Mouse (Mus musculus) hindbrain, embryonic 14.5 days (tissue): ENCODE measurements at regions not wholly inside any gene's neighbourhood (a gene's known extent, or its start where the extent isn't known, plus 50 kb on each side); places are given as distances from the start of the nearest gene placed in this dataset.
"Not testable (repeated sequence)": the region's sequence is repeated elsewhere in the genome, so short reads cannot be mapped to it uniquely, and the experiment has no call there.

Source experiments
- ATAC-seq: fragments of 200-750 bp; cut with Nextera tagmentation; 2 replicates; pipeline ENCODE4 v1.8.0; 2017; ENCODE audit warnings: moderate number of reproducible peaks, mild to moderate bottlenecking, moderate TSS enrichment, moderate library complexity; ENCODE audit not compliant: low FRiP score
- DNase-seq: peaks from one replicate; pipeline ENCODE4 v3.0.0-alpha.2; 2015; ENCODE audit warnings: low spot score
- H3K27ac ChIP-seq: fragments of 300-500 bp; sonication (generic); 2 replicates; pipeline ENCODE4 v1.5.1; 2014; ENCODE audit warnings: mild to moderate bottlenecking, moderate library complexity
- H3K27me3 ChIP-seq: fragments of 300-500 bp; sonication (generic); 2 replicates; pipeline ENCODE4 v1.6.1; 2014; ENCODE audit warnings: mild to moderate bottlenecking, low read length, mixed read lengths; ENCODE audit not compliant: control insufficient read depth, insufficient read depth
- H3K36me3 ChIP-seq: fragments of 300-500 bp; sonication (generic); replicated peaks from 2 replicates; pipeline ENCODE4 v1.6.1; 2014; ENCODE audit not compliant: control insufficient read depth, insufficient read depth
- H3K4me1 ChIP-seq: fragments of 300-500 bp; sonication (generic); replicated peaks from 2 replicates; pipeline ENCODE4 v1.6.1; 2014; ENCODE audit warnings: antibody characterized with exemption, low read length, mixed read lengths; ENCODE audit not compliant: control insufficient read depth, insufficient read depth
- H3K4me2 ChIP-seq: fragments of 300-500 bp; sonication (generic); replicated peaks from 2 replicates; pipeline ENCODE4 v1.6.1; 2014; ENCODE audit warnings: mild to moderate bottlenecking, moderate library complexity
- H3K4me3 ChIP-seq: fragments of 300-500 bp; sonication (generic); replicated peaks from 2 replicates; pipeline ENCODE4 v1.5.1; 2014; ENCODE audit warnings: mild to moderate bottlenecking, low read length
- H3K9ac ChIP-seq: fragments of 300-500 bp; sonication (generic); 2 replicates; pipeline ENCODE4 v1.6.1; 2014
- H3K9me3 ChIP-seq: fragments of 300-500 bp; sonication (generic); 2 replicates; pipeline ENCODE4 v1.6.1; 2016; ENCODE audit warnings: low read length; ENCODE audit not compliant: control insufficient read depth
- WGBS: fragments of 180-500 bp; shearing (Covaris S2); extraction: QIAGEN DNeasy Blood & Tissue Kit; methylation state at CpG from one replicate; pipeline ENCODE4 v1.1.7; 2014; 5-methylcytosine and 5-hydroxymethylcytosine counted together

DNA sequence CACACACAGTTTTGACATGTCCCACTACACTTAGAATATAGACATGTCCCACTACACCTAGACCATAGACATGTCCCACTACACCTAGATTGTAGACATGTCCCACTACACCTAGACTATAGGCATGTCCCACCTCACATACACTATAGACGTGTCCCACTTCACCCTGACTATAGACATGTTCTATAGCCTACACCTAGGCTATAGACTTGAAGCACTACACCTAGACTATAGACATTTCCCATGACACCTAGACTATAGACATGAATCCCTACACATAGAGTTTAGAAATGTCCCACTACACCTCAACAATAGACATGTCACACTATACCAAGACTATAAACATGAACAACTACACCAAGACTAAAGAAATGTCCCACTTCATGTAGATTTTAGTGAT, 2580.9 kb downstream of the Gm37988 start:
- Histone ChIP-seq H3K4me1 (no peaks in the 10 kb centered on the region), H3K9me3 (no peaks in the 10 kb centered on the region), H3K9ac (no peak overlapping the region), H3K36me3 (no peaks in the 10 kb centered on the region), H3K27ac (no peak overlapping the region), H3K4me3 (no peak overlapping the region), H3K27me3 (no peaks in the 10 kb centered on the region), H3K4me2 (no peak overlapping the region)
- no peak for ATAC-seq
- WGBS: 89% methylated on average over 1 of the region's 1 CpGs
- no peak for DNase-seq

DNA sequence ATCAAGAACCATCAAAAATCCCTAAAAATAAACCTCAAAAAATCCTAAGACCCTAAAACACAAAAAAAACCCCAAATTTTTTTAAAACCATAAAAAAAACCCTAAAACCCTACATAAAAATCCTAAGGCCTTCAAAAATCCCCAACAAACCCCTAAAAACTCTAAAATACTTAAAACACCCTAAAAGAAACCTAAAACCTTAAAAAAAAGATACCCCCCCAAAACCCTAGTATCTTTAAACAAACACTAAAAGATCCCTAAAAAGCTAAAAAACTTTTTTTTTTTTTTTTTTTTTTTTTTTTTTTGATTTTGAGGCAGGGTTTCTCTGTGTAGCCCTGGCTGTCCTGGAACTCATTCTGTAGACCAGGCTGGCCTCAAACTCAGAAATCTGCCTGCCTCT, 2585.8 kb downstream of the Gm37988 start:
- DNase-seq: no peak
- Histone ChIP-seq H3K4me3 (no peak overlapping the region), H3K9me3 (no peaks in the 10 kb centered on the region), H3K9ac (no peak overlapping the region), H3K4me2 (no peak overlapping the region), H3K36me3 (no peaks in the 10 kb centered on the region), H3K4me1 (no peaks in the 10 kb centered on the region), H3K27me3 (no peaks in the 10 kb centered on the region), H3K27ac (no peak overlapping the region)
- no peak for ATAC-seq

DNA sequence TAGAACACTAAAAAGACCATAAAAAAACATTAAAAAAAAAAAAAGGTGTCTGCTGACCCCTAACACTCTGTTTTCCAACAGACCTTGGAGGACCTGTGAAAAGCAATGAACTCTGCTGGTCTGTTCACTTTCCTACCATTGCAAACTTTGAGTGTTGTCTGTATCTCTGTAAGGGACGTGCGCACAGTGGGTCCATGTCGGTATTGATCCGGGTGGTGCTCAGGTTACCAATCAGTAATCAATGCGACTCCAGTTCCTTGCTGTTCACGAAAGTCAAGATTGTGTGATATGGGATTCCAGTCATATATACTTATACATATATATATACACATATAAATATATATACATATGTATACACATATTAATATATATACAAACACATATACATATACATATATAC, 2586.5 kb downstream of the Gm37988 start:
- no peak overlapping the region for H3K4me3 ChIP-seq
- no peaks in the 10 kb centered on the region for H3K4me1 ChIP-seq
- H3K9me3 ChIP-seq: no peaks in the 10 kb centered on the region
- DNase-seq (no peak), ATAC-seq (no peak)
- H3K36me3 ChIP-seq: no peaks in the 10 kb centered on the region
- no peak overlapping the region for H3K4me2 ChIP-seq
- H3K9ac ChIP-seq: no peak overlapping the region
- H3K27me3 ChIP-seq: no peaks in the 10 kb centered on the region
- H3K27ac ChIP-seq: no peak overlapping the region
- 98% methylated on average over 6 of the region's 6 CpGs for WGBS

DNA sequence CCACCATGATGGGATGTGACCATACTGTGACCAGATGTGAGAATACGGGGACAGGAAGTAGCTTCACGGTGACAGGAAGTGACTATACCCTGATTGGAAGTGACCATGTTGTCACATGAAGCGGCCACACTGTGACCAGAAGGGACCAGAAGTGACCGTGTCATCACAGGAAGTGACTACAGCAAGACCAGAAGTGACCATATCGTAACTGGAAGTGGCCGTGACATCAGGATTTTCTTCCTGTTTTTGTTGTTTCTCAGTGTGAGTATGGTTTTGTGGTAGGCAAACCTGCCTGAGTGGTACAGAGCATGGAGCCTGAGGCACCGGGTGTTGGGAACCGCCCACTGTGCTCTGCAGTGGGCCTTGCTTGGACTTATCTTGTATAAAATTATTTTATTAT, 2587.8 kb downstream of the Gm37988 start:
- Histone ChIP-seq H3K4me2 (no peak overlapping the region), H3K27me3 (no peaks in the 10 kb centered on the region), H3K9ac (no peak overlapping the region), H3K4me1 (no peaks in the 10 kb centered on the region), H3K36me3 (no peaks in the 10 kb centered on the region), H3K4me3 (no peak overlapping the region), H3K27ac (no peak overlapping the region), H3K9me3 (no peaks in the 10 kb centered on the region)
- DNase-seq (no peak), ATAC-seq (no peak)
- 94% methylated on average over 8 of the region's 8 CpGs for WGBS

DNA sequence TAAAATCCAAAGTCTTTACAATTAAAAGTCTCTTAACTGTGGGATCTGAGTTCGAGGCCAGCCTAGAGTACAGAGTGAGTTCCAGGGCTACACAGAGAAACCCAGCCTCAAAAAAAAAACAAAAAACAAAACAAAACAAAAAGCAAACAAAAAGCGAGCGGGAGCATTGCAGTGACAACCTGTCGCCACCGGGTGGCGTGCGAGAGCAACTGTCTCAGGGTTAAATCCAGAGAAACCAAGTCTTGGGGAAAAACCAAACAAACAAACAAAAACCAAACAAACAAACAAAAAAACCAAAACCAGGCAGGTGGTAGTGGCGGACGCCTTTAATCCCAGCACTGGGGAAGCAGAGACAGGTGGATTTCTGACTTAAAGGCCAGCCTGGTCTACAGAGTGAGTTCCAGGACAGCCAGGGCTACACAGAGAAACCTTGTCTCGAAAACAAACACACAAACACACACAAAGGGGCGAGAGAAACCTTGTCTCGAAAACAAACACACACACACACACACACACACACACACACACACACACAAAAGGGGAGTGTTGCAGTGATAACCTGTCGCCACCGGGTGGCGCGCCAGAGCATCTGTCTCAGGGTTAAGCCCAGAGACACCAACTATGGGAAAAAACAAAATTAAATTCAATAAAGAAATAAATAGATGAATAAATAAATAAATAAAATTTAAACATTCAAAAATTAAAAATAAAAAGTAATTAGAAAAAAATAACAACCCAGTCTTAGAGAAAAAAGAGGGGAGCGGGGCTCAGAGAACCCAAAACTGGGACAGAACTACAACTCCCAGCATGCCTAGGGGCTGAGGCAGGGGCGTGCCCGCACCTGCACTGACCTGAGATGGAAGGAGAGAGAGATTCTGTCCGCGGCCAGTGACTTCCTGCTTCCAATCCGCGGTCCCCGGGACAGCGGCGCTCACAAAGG, 2589.4 kb downstream of the Gm37988 start:
- H3K27me3 ChIP-seq: no peaks in the 10 kb centered on the region
- H3K36me3 ChIP-seq: no peaks in the 10 kb centered on the region
- peak overlapping the region; percentile 48 for H3K4me2 ChIP-seq
- DNase-seq (peak; percentile 83), ATAC-seq (peak; percentile 90)
- H3K9me3 ChIP-seq: no peaks in the 10 kb centered on the region
- H3K4me3 ChIP-seq: peak overlapping the region; percentile 75
- WGBS: 13% methylated on average over 26 of the region's 26 CpGs
- peak overlapping the region; percentile 87 for H3K27ac ChIP-seq
- peak overlapping the region; percentile 70 for H3K9ac ChIP-seq
- no peaks in the 10 kb centered on the region for H3K4me1 ChIP-seq

DNA sequence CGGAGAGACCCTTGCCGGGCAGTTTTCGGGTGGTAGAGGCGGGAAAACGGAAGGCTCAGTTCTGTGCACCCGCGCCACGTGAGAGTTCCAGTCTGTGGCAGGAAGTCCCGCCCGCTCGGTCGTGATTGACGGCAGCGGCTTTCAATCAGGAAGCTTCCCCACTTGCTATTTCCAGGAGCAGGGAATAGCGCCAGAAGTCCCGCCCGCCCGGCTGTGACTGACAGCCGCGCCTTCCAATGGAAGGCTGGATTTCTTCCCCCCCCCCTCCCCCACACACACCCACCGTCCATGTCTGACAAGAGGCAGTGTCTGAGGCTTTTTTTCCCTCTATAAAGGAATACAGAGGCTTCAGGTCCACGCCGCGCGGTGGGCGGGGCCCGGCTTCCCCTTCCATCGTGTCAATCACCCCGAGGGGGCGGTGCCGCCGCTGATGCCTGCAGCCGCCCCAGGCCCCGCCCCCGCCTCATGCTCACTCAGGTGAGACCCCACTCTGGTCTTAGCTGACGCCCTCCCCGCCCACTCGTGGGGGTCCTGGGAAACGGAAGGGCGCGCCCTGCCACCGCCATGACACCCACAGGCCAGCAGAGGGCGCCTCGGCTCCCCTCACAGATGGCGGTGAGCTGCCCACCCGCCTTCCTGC, 2590.2 kb downstream of the Gm37988 start:
- Histone ChIP-seq H3K27ac (peak overlapping the region; percentile 90), H3K4me3 (peak overlapping the region; percentile 75), H3K4me2 (peak overlapping the region; percentile 67), H3K27me3 (no peaks in the 10 kb centered on the region), H3K9ac (peak overlapping the region; percentile 82), H3K9me3 (no peaks in the 10 kb centered on the region), H3K36me3 (no peaks in the 10 kb centered on the region), H3K4me1 (no peaks in the 10 kb centered on the region)
- under 1% methylated on average over 46 of the region's 46 CpGs for WGBS
- DNase-seq (peak; percentile 98), ATAC-seq (peak; percentile 99)

DNA sequence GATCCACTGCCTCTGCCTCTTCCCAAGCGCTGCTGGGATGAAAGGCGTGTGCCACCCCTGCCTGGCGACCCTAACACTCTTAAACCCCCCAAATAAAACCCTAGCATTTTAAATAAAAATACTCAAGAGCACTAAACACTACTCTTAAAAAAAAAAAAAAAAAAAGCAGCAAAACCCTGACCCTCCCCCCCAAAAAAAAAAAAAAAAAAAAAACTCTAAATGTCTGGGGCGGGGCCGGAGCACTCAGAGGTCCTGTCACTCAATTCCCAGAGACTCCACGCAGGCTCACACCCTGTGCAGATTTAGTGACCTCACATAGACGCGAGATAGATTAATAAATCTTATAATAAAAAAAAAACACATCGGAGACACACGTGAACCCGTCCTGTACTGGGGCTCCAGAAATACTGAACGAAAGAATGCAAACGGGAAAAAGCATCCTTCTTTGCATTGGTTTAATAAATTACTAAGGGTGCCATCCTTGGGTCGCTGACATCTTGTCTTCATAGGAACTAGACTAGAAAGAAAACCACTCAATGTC, 2591.1 kb downstream of the Gm37988 start:
- Histone ChIP-seq H3K4me1 (no peaks in the 10 kb centered on the region), H3K4me3 (peak overlapping the region; percentile 75)
- WGBS: 55% methylated on average over 14 of the region's 14 CpGs

DNA sequence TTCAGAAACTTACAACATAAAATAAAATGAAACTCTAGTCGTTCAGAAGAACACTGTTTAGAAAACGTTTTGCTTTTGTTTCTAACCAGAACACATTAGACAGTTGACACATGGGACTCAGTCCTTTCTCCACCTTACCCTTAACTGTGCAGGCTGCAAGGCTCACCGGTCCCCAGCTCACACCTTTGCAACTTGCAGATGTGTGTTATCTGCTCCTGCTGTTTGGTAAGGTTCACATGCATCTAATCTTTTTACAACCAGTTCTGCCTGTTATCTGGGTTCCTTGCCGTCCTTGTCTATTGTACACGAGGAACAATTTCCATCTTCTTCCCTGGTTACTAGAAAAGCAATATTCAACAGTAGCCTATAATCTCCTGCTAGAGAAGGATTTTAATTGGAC, 2598.0 kb downstream of the Gm37988 start:
- WGBS: 79% methylated on average over 5 of the region's 5 CpGs
- H3K27ac ChIP-seq, H3K36me3 ChIP-seq, H3K27me3 ChIP-seq, H3K9ac ChIP-seq, DNase-seq, H3K9me3 ChIP-seq, H3K4me3 ChIP-seq, H3K4me1 ChIP-seq, ATAC-seq, H3K4me2 ChIP-seq: not testable (repeated sequence)

More for the DNA sequence above, 2591.1 kb downstream of the Gm37988 start:
- no peak for DNase-seq
- no peaks in the 10 kb centered on the region for H3K9me3 ChIP-seq
- H3K4me2 ChIP-seq: peak overlapping the region; percentile 67
- no peaks in the 10 kb centered on the region for H3K36me3 ChIP-seq
- no peaks in the 10 kb centered on the region for H3K27me3 ChIP-seq
- H3K27ac ChIP-seq: peak overlapping the region; percentile 90
- no peak for ATAC-seq
- H3K9ac ChIP-seq: peak overlapping the region; percentile 82

DNA sequence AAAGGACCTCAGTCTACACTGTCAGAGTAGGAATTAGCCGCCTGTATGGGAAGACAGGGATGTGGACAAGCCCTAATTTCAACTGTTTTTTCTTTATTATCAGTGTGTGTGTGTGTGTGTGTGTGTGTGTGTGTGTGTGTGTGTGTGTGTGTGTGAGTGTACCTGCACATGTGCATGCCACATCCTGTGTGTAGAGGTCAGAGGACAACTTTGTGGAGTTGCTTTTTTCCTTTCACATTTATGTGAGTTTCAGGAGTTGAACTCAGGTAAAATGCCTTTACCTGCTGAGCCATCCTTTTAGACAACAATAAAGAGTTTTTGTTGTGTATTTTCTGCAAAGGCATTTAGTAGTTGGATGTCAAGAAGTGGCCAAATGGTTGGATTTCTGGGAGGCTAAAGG, 2606.8 kb downstream of the Gm37988 start:
- no peaks in the 10 kb centered on the region for H3K36me3 ChIP-seq
- H3K27ac ChIP-seq: no peak overlapping the region
- no peak overlapping the region for H3K9ac ChIP-seq
- H3K4me1 ChIP-seq: no peaks in the 10 kb centered on the region
- WGBS: 79% methylated on average over 1 of the region's 1 CpGs
- H3K27me3 ChIP-seq: no peaks in the 10 kb centered on the region
- no peak overlapping the region for H3K4me2 ChIP-seq
- no peak for ATAC-seq
- no peak overlapping the region for H3K4me3 ChIP-seq
- no peaks in the 10 kb centered on the region for H3K9me3 ChIP-seq
- DNase-seq: no peak
